Mouse (Mus musculus) embryonic facial prominence, embryonic 10.5 days (tissue): ENCODE measurements around the gene Eps8l3. TPM values are rescaled to one million over a fixed set of nuclear protein-coding genes. Genes with fewer than 3 reads are reported as not detected.
"Not testable (repeated sequence)": the region's sequence is repeated elsewhere in the genome, so short reads cannot be mapped to it uniquely, and the experiment has no call there.

Experiments used
- DNase-seq: peaks from one replicate; pipeline ENCODE4 v3.0.0-alpha.2; 2017; ENCODE audit warnings: low spot score
- H3K27ac ChIP-seq: fragments of 300-500 bp; sonication (generic); replicated peaks from 2 replicates; pipeline ENCODE4 v1.5.1; 2016; ENCODE audit warnings: mild to moderate bottlenecking
- H3K27me3 ChIP-seq: fragments of 300-500 bp; sonication (generic); replicated peaks from 2 replicates; pipeline ENCODE4 v1.6.1; 2016; ENCODE audit warnings: low read depth, mild to moderate bottlenecking; ENCODE audit not compliant: poor library complexity, severe bottlenecking
- H3K36me3 ChIP-seq: fragments of 300-500 bp; sonication (generic); replicated peaks from 2 replicates; pipeline ENCODE4 v1.6.1; 2016; ENCODE audit warnings: mild to moderate bottlenecking, moderate library complexity
- H3K4me1 ChIP-seq: fragments of 300-500 bp; sonication (generic); 2 replicates; pipeline ENCODE4 v1.6.1; 2016
- H3K4me3 ChIP-seq: fragments of 300-500 bp; sonication (generic); 2 replicates; pipeline ENCODE4 v1.5.1; 2016; ENCODE audit warnings: mild to moderate bottlenecking, moderate library complexity
- H3K9me3 ChIP-seq: fragments of 300-500 bp; sonication (generic); 2 replicates; pipeline ENCODE4 v1.6.1; 2016; ENCODE audit warnings: mild to moderate bottlenecking
- WGBS: fragments of 180-500 bp; shearing (Covaris S2); methylation state at CpG from one replicate; pipeline ENCODE4 v1.1.7; 2016; 5-methylcytosine and 5-hydroxymethylcytosine counted together
- polyA plus RNA-seq: library from polyadenylated mRNA; unstranded; fragments of >200 nt; fragmentation: Nextera tagmentation; extraction: Ambion mirVana; gene quantifications from 2 replicates; pipeline ENCODE4 v1.2.1, GENCODE M21; 2016

The Eps8l3 gene
- polyA plus RNA-seq, 1 experiment from 2014 or later = not detected

DNA sequence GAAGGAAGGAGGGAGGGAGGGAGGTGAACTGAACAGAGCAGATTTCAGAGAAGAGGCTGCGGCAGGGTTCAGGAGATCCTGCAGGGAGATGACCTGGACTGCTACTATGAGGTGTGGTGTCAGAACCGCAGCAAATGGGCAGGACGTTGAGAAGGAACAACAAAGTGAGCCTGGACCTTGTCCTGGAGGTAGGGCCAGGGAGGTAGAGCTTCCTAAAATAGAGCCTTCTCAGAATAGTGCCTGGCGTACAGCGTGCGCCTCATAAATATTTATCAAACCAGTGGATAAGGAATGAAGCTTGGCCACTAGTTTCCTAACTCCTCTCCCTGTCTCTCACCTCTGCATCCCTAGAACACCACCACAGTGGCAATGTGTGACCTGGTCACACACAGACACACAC lies 19.4 kb upstream of the Eps8l3 start:
- WGBS = 66% methylated on average over 6 of the region's 6 CpGs
- H3K36me3 ChIP-seq = no peaks in the 10 kb centered on the region
- no peak overlapping the region for H3K27ac ChIP-seq
- no peaks in the 10 kb centered on the region for H3K27me3 ChIP-seq
- no peaks in the 10 kb centered on the region for H3K9me3 ChIP-seq
- no peak for DNase-seq
- peaks cover 17% of the 10 kb centered on the region for H3K4me1 ChIP-seq
- H3K4me3 ChIP-seq = no peak overlapping the region

- H3K4me3 ChIP-seq, H3K27me3 ChIP-seq, H3K9me3 ChIP-seq, H3K4me1 ChIP-seq, DNase-seq, H3K36me3 ChIP-seq, H3K27ac ChIP-seq: not testable (repeated sequence)
- WGBS = 83% methylated on average over 5 of the region's 5 CpGs
Observed at GRCm38 (mm10) chr3:107861483-107861882, 15.5 kb upstream of the Eps8l3 start.

- Histone ChIP-seq H3K27ac (no peak overlapping the region), H3K9me3 (no peaks in the 10 kb centered on the region), H3K36me3 (no peaks in the 10 kb centered on the region), H3K4me1 (0 out of 2 replicates have a peak, but pooled peaks cover 4% of the 10 kb centered on the region), H3K27me3 (no peaks in the 10 kb centered on the region), H3K4me3 (no peak overlapping the region)
- no peak for DNase-seq
- WGBS = 77% methylated on average over 2 of the region's 2 CpGs
Observed at GRCm38 (mm10) chr3:107862471-107862870, 14.6 kb upstream of the Eps8l3 start.

- Histone ChIP-seq H3K27me3 (peaks cover 2% of the 10 kb centered on the region; the same call in 1 of the 2 replicates), H3K9me3 (no peaks in the 10 kb centered on the region), H3K27ac (no peak overlapping the region), H3K36me3 (no peaks in the 10 kb centered on the region), H3K4me3 (peak overlapping the region; percentile 8; the same call in 1 of the 2 replicates), H3K4me1 (0 out of 2 replicates have a peak, but pooled peaks cover under 1% of the 10 kb centered on the region)
- no peak for DNase-seq
- WGBS = 85% methylated on average over 5 of the region's 5 CpGs
Observed at GRCm38 (mm10) chr3:107863471-107863870, 13.6 kb upstream of the Eps8l3 start.

DNA sequence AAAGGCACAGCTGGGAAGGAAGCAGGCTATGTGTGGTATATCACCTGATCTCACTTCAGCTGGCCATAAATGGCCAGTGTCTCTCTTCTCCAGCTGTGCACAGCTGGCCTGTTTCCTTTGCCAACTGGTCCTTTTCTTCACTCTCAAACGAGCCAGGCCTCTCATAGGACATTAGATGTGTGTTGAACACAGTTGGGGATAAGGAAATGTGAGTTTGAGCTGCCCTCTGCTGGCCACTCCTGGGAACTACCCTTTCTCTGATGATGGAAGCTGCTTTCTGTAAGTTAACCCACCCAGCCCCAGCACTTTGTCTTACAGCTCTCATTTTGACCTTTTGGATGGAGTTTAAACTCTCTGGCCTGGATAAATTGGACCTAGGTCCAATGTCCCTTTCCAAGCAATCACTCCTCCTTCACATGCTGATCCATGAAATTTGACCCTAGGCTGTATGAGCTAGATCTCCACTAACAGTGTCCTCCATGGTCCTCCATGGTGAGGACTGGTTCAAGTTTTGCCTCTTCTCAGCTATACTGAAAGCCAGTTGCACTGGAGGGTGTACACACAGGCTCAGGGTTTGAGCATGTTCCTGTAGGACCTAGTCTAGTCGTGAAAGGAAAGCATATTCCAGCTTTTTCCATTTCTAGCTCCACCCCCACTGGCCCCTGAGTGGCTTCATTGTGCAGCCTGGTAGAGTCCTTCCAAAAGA lies 13.0 kb upstream of the Eps8l3 start:
- 11% methylated on average over 2 of the region's 2 CpGs for WGBS
- H3K27ac ChIP-seq = no peak overlapping the region
- H3K4me1 ChIP-seq = peaks cover 3% of the 10 kb centered on the region
- no peaks in the 10 kb centered on the region for H3K36me3 ChIP-seq
- H3K4me3 ChIP-seq = peak overlapping the region; percentile 8; the same call in 1 of the 2 replicates
- H3K27me3 ChIP-seq = peaks cover 7% of the 10 kb centered on the region; the same call in 1 of the 2 replicates
- H3K9me3 ChIP-seq = no peaks in the 10 kb centered on the region
- peak; percentile 89 for DNase-seq

DNA sequence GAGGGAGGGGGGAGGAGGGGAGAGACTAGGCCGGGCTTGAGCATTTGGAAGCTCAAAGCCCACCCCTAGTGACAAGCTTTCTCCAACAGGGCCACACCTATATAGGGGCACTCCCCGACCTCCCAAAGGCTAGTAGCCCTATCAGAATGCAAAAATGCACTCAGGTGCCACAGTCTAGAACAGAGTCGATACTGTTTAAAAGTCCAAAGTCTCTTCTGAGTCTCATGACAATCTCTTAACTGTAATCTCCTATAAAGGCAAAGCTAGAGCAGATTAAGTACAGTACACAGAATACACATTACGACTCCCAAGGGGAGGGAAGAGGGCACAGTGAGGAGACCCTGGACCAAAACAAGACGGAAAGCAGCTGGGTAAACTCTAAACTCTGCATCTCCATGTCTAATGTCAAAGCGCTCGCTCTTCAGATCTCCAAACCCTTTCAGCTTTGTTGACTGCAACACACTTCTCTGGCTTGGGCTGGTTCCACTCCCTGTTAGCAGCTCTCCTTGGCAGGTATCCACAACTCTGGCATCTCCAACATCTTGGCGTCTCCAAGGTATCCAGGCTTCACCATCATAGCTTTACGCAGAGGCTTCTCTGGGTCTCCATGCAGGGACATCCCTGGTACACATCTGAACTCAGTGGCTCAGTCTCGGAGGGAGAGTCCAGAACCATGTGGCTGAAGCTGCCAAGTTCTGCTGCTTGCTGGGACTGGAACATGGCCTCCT lies 11.5 kb upstream of the Eps8l3 start:
- H3K27ac ChIP-seq = no peak overlapping the region
- peaks cover 11% of the 10 kb centered on the region for H3K4me1 ChIP-seq
- no peaks in the 10 kb centered on the region for H3K36me3 ChIP-seq
- WGBS = 75% methylated on average over 10 of the region's 10 CpGs
- peaks cover 7% of the 10 kb centered on the region; the same call in 1 of the 2 replicates for H3K27me3 ChIP-seq
- no peaks in the 10 kb centered on the region for H3K9me3 ChIP-seq
- no peak for DNase-seq
- no peak overlapping the region for H3K4me3 ChIP-seq

DNA sequence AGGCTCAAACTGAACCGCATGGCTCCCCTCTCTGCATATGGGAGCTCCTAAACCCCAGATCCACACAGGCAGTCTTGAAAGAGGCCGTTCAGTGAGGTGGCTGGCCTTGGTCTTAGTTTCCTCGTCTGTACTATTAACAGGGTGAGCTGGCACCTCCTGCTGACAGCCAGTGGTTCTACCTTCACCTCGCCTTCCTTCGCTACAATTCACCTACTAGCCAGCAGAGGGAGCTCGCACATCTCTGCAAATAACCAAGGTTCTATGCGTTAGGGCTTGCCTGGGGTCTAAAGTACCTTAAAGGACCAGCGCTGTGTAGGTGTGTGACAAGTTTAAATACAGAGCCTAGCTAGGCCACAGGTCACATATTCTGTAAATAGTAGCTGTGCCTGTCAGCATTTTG lies 9.9 kb upstream of the Eps8l3 start:
- Histone ChIP-seq H3K27ac (no peak overlapping the region; the same call in 1 of the 2 replicates), H3K9me3 (no peaks in the 10 kb centered on the region), H3K27me3 (peaks cover 7% of the 10 kb centered on the region; the same call in 1 of the 2 replicates), H3K36me3 (no peaks in the 10 kb centered on the region), H3K4me3 (no peak overlapping the region), H3K4me1 (peaks cover 11% of the 10 kb centered on the region)
- DNase-seq = peak; percentile 88
- 5% methylated on average over 8 of the region's 8 CpGs for WGBS

- no peak for DNase-seq
- Histone ChIP-seq H3K27me3 (peaks cover 7% of the 10 kb centered on the region; the same call in 1 of the 2 replicates), H3K27ac (no peak overlapping the region; the same call in 1 of the 2 replicates), H3K36me3 (no peaks in the 10 kb centered on the region), H3K4me1 (peaks cover 14% of the 10 kb centered on the region), H3K9me3 (no peaks in the 10 kb centered on the region), H3K4me3 (no peak overlapping the region)
- 91% methylated on average over 22 of the region's 22 CpGs for WGBS
Observed at GRCm38 (mm10) chr3:107868452-107868851, 8.6 kb upstream of the Eps8l3 start.

DNA sequence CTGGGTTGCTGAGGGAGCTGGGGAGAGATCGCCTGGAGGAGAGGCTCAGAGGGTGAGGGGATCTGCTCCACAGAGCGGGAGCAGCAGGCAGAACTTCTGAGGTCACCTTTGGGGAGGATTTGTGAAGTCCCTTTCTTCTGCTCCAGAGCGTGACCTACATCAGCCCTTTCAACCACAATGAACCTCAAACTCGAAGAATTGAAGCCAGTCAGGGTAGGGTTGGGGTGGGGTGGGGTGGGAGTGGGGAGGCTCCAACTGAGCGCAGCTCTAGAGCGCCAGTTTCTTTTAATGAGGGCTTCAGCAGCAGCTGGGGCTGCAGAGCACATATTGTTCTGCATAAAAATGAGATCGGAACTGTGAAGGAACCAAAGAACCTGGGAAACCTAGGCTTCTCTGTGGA lies 7.9 kb upstream of the Eps8l3 start:
- Histone ChIP-seq H3K27ac (peak overlapping the region; percentile 70), H3K27me3 (peaks cover 7% of the 10 kb centered on the region; the same call in 1 of the 2 replicates), H3K4me1 (peaks cover 19% of the 10 kb centered on the region), H3K36me3 (no peaks in the 10 kb centered on the region), H3K9me3 (no peaks in the 10 kb centered on the region), H3K4me3 (no peak overlapping the region)
- WGBS = 23% methylated on average over 7 of the region's 7 CpGs
- no peak for DNase-seq

DNA sequence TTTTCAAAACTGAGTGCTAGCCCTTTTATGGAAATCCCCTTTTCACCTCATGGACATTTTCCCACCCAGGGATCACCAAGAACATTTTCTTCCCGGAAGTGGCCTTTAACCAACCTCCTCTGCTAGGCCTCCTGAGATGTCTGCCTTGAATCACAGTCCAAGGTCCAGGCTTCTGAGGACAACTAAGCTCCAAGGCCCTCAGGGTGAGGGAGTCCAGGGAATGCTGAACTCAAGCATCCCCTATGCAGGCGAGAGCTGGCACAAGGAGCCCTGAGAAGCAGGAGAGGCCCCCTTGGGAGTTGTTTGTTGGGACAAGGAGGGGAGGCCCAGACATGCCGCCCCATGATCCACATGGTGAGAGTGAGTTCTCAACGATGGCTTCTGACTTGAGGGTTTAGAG lies 7.1 kb upstream of the Eps8l3 start:
- DNase-seq = no peak
- no peak overlapping the region for H3K27ac ChIP-seq
- peaks cover 7% of the 10 kb centered on the region; the same call in 1 of the 2 replicates for H3K27me3 ChIP-seq
- peaks cover 19% of the 10 kb centered on the region for H3K4me1 ChIP-seq
- no peaks in the 10 kb centered on the region for H3K36me3 ChIP-seq
- no peaks in the 10 kb centered on the region for H3K9me3 ChIP-seq
- 68% methylated on average over 4 of the region's 4 CpGs for WGBS
- no peak overlapping the region for H3K4me3 ChIP-seq

GRCm38 (mm10) chr3:107873335-107874251 lies 3.4 kb upstream of the Eps8l3 start:
- DNase-seq = no peak
- Histone ChIP-seq H3K27me3 (peaks cover 4% of the 10 kb centered on the region; the same call in 1 of the 2 replicates), H3K36me3 (no peaks in the 10 kb centered on the region), H3K4me1 (peaks cover 19% of the 10 kb centered on the region), H3K4me3 (no peak overlapping the region), H3K27ac (no peak overlapping the region; the same call in 1 of the 2 replicates), H3K9me3 (no peaks in the 10 kb centered on the region)
- WGBS = 58% methylated on average over 24 of the region's 24 CpGs

- DNase-seq = no peak
- Histone ChIP-seq H3K27me3 (no peaks in the 10 kb centered on the region), H3K4me1 (peaks cover 8% of the 10 kb centered on the region), H3K4me3 (no peak overlapping the region), H3K9me3 (no peaks in the 10 kb centered on the region), H3K36me3 (no peaks in the 10 kb centered on the region), H3K27ac (no peak overlapping the region)
- WGBS = 75% methylated on average over 6 of the region's 6 CpGs
Observed at GRCm38 (mm10) chr3:107875231-107875630, 1.8 kb upstream of the Eps8l3 start.
